Mouse (Mus musculus) bone marrow macrophage, adult 2 months (primary cell): Measurements from ENCODE around the gene Eno2.

Experiments used
- CTCF ChIP-seq: IDR thresholded peaks from 2 replicates; pipeline ENCODE4 v1.5.1; 2012; ENCODE audit warnings: low read depth, mild to moderate bottlenecking, low read length, moderate library complexity
- POLR2A ChIP-seq: IDR thresholded peaks from 2 replicates; pipeline ENCODE4 v1.6.1; 2012; ENCODE audit warnings: mild to moderate bottlenecking, low read depth, low read length, borderline replicate concordance

- TF ChIP-seq CTCF (no peak), POLR2A (no peak)
These were observed 45.6 kb upstream of the Eno2 start for GRCm38 (mm10) chr6:124814858-124815774.
